Mouse (Mus musculus) E14TG2a.4 (cell line): ENCODE results near the gene Srxn1.

Source experiments
- H3K27me3 ChIP-seq: 2 replicates; pipeline ENCODE4 v1.6.1; 2014; ENCODE audit warnings: low read length, control low read depth; ENCODE audit not compliant: insufficient read depth
- H3K36me3 ChIP-seq: 2 replicates; pipeline ENCODE4 v1.6.1; 2014; ENCODE audit warnings: low read length, control low read depth; ENCODE audit not compliant: insufficient read depth
- H3K4me1 ChIP-seq: replicated peaks from 2 replicates; pipeline ENCODE4 v1.6.1; 2014; ENCODE audit warnings: low read depth, low read length, control low read depth
- H3K4me3 ChIP-seq: replicated peaks from 2 replicates; pipeline ENCODE4 v1.5.1; 2014; ENCODE audit warnings: mild to moderate bottlenecking, low read length
- H3K9me3 ChIP-seq: 2 replicates; pipeline ENCODE4 v1.6.1; 2014; ENCODE audit warnings: low read length, control low read depth
- CTCF ChIP-seq: conservative IDR thresholded peaks from 2 replicates; pipeline ENCODE4 v1.5.1; 2014; ENCODE audit warnings: low read length
- NANOG ChIP-seq: IDR thresholded peaks from 2 replicates; pipeline ENCODE4 v1.6.1; 2014; ENCODE audit warnings: borderline replicate concordance, low read length, mixed read lengths
- POU5F1 ChIP-seq: IDR thresholded peaks from 2 replicates; pipeline ENCODE4 v1.6.1; 2014; ENCODE audit warnings: low read length, borderline replicate concordance

Srxn1 gene

GRCm38 (mm10) chr2:152093356-152093792 is 11.9 kb upstream of the Srxn1 start:
- TF ChIP-seq POU5F1 (no peak), CTCF (no peak), NANOG (no peak)
- Histone ChIP-seq H3K36me3 (peaks cover 12% of the 10 kb centered on the region; the same call in 1 of the 2 replicates), H3K4me3 (peak overlapping the region; percentile 82), H3K9me3 (no peaks in the 10 kb centered on the region), H3K27me3 (peaks cover 18% of the 10 kb centered on the region), H3K4me1 (peaks cover 82% of the 10 kb centered on the region)

DNA sequence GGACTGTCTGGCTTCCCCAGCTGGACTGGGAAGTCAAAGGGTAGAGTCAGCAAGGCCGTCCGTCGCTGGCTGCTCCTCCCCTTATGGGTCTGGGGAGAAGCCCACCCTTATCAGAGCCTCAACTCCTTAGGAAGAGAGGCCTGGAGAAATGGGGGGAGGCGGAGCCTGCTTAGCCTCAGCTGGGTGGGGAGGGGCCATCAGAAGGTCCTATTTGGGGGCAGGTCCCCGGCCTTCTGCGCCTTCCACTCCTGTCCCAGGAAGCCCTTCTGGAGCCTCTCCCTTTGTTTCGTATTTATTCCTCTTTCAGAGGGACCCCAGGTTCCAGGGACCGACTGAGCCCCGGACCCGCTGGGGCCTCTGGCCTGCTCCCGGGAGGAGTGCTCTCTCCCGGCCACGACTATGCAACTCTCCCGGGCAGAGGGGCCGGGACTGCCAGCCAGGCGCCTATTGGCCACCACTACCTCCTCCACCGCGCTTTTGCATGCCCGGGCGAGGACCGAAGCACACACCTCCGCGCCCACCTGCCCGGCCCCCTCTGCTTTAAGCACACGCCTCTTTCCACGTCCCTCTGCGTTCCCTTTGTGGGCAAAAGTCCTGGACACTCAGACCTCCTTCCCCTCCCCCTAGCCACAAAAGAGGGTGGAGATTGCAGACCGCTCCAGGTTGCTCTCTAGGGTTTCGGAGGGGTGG is 10.3 kb upstream of the Srxn1 start:
- peaks cover 87% of the 10 kb centered on the region for H3K4me1 ChIP-seq

DNA sequence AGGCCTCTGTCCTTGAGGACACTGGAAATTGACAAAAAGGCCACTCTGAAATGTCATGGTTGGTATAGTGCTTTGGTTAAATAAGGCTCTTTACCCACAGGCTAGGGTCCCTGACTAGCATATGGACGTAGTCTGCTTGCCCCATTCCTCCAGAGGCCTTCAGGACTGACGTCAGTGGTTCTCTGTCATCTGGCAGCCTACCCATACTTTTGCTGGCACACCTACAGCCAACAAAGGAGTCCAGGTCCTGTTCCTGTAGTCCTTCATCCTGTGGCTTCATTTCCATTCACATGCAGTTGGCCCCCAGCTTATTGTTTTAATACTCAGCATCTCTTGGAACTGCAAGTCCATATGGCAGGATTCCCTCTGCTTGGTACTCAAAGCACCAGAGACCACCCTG is 8.4 kb upstream of the Srxn1 start:
- peaks cover 27% of the 10 kb centered on the region for H3K27me3 ChIP-seq
- TF ChIP-seq CTCF (no peak), NANOG (no peak), POU5F1 (no peak)

More for the DNA sequence above, 10.3 kb upstream of the Srxn1 start:
- Histone ChIP-seq H3K9me3 (no peaks in the 10 kb centered on the region), H3K4me3 (peak overlapping the region; percentile 82), H3K27me3 (peaks cover 21% of the 10 kb centered on the region), H3K36me3 (peaks cover 12% of the 10 kb centered on the region; the same call in 1 of the 2 replicates)
- TF ChIP-seq NANOG = no peak
- TF ChIP-seq POU5F1 = no peak
- no peak for TF ChIP-seq CTCF

DNA sequence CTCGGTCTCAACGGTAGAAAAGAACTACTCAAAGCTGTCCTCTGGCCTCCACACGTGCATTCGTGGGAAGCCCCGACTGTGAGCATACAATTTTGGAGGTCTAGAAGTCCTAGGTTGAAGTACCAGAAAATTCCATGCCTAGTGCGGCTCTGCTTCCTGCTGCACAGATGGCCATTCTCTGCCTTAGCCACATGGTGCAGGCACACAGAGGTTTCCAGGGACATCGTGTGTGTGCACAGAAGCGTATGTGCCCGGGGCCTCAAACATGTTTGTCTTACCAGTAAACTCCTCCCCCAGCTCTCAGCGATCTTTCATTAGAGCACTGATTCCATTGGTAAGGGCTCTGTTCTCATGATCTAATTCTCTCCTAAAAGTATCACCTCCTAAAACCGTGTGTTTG is 7.4 kb upstream of the Srxn1 start:
- peaks cover 26% of the 10 kb centered on the region for H3K27me3 ChIP-seq
- peaks cover 84% of the 10 kb centered on the region for H3K4me1 ChIP-seq
- TF ChIP-seq NANOG (no peak), CTCF (no peak), POU5F1 (no peak)
- H3K4me3 ChIP-seq = no peak overlapping the region; the same call in 1 of the 2 replicates
- H3K36me3 ChIP-seq = no peaks in the 10 kb centered on the region
- no peaks in the 10 kb centered on the region for H3K9me3 ChIP-seq

More for the DNA sequence above, 8.4 kb upstream of the Srxn1 start:
- H3K4me3 ChIP-seq = 0 out of 2 replicates have a peak overlapping the region, but pooled peaks have one; percentile 23
- H3K9me3 ChIP-seq = no peaks in the 10 kb centered on the region
- H3K36me3 ChIP-seq = no peaks in the 10 kb centered on the region
- H3K4me1 ChIP-seq = peaks cover 85% of the 10 kb centered on the region

DNA sequence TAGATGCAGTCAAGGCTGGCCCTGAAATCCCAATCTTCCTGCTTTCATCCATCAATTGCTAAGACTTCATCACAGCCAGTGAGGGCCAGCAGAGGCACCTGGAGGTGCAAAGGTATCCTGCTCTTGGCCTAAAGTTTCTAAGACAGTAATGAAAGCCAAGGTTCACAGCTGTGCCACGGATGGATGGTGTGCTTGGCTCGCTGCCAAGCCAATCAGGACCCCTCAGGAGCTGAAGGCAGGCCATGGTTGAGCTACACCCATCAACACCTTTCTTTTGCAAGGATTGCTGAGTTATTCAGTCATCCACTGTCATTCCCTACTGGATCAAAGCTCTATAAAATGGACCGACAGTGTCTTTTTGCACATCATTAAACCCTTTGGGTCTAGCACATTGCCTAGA is 5.8 kb upstream of the Srxn1 start:
- Histone ChIP-seq H3K36me3 (no peaks in the 10 kb centered on the region), H3K4me1 (peaks cover 76% of the 10 kb centered on the region), H3K9me3 (no peaks in the 10 kb centered on the region), H3K4me3 (no peak overlapping the region), H3K27me3 (peaks cover 23% of the 10 kb centered on the region)
- TF ChIP-seq CTCF (no peak), POU5F1 (no peak), NANOG (no peak)

DNA sequence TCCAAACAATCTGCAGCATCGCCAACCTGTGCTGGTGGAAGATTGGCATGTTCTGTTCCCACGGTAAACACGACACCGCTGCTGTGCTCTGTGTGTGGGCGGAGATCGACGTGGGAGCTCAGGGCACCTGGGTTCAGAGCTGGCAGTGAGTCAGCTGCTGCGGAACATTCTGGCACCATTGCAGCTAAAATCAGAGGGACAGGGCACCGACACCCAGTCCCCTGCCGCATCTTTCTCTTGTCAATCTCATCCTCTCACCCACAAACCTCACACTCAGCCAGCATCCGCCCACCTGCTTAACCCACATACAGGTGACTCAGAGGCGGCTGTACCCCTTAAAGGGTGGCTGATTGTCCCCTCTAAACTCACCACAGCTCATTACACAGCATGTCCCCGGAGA is 3.6 kb upstream of the Srxn1 start:
- H3K4me3 ChIP-seq = no peak overlapping the region; the same call in 1 of the 2 replicates
- H3K9me3 ChIP-seq = no peaks in the 10 kb centered on the region
- 0 out of 2 replicates have a peak, but pooled peaks cover 4% of the 10 kb centered on the region for H3K36me3 ChIP-seq
- peaks cover 28% of the 10 kb centered on the region for H3K27me3 ChIP-seq
- peaks cover 72% of the 10 kb centered on the region for H3K4me1 ChIP-seq
- TF ChIP-seq NANOG = no peak
- TF ChIP-seq POU5F1 = no peak
- no peak for TF ChIP-seq CTCF

- peaks cover under 1% of the 10 kb centered on the region for H3K9me3 ChIP-seq
- H3K4me1 ChIP-seq = peaks cover 69% of the 10 kb centered on the region
- no peak for TF ChIP-seq CTCF
- no peak for TF ChIP-seq NANOG
- no peak for TF ChIP-seq POU5F1
- H3K27me3 ChIP-seq = peaks cover 28% of the 10 kb centered on the region
- peaks cover 9% of the 10 kb centered on the region for H3K36me3 ChIP-seq
- H3K4me3 ChIP-seq = no peak overlapping the region
Measured at GRCm38 (mm10) chr2:152102369-152102768, 2.9 kb upstream of the Srxn1 start.

DNA sequence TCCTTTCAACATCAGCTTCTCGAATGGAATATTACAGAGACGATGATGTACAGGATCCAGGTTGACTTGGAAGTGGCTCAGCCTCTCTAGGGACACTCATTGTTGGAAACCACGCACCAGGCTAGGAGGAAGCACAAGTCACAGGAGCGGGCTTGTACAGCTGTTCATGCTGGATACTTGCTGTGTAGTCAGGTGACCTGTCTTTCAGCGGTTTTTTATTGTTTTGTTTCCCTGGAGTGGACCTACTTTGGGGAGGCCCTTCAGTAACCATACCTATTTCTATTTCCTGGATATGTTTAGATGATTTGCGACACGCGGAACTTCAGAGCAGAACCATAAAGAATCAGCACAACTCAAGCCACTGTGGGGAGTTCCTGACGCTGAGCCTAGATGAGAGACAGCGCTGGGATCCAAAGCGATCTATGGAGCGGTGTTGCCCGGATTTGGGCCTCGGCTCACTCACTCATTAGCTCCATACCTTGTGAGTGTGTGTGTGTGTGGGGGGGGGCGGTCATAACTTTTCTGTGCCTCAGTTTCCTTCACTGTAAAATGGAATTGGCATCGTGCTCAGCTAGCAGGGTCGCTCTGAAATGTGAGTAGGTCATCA is 502 bp upstream of the Srxn1 start:
- H3K36me3 ChIP-seq = peaks cover 34% of the 10 kb centered on the region
- peak overlapping the region; percentile 89 for H3K4me3 ChIP-seq
- TF ChIP-seq NANOG = no peak
- no peak for TF ChIP-seq POU5F1
- no peak for TF ChIP-seq CTCF
- peaks cover 7% of the 10 kb centered on the region for H3K9me3 ChIP-seq
- peaks cover 57% of the 10 kb centered on the region for H3K4me1 ChIP-seq
- H3K27me3 ChIP-seq = peaks cover 23% of the 10 kb centered on the region

DNA sequence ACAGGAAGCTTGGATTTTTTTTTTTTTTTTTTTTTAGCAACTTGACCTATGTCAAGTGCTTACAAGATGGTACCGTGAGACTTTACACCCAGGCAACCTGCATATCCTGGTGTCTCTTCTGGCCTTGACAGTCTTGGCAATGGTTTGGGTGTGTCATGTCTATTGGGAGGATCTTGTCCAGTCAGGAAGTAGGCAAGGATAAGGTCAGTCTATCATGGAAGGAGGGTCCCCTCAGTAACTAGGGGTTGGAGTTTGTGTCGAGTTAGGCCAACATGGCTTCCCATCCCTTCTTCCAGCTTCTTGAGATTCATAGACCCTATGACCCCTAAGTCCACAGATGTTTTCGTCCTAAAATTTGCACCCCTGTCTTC is 894 bp downstream of the Srxn1 start:
- peaks cover 46% of the 10 kb centered on the region for H3K36me3 ChIP-seq
- H3K4me1 ChIP-seq = peaks cover 47% of the 10 kb centered on the region
- peaks cover 23% of the 10 kb centered on the region for H3K27me3 ChIP-seq
- H3K9me3 ChIP-seq = peaks cover 7% of the 10 kb centered on the region
- peak overlapping the region; percentile 89 for H3K4me3 ChIP-seq
- TF ChIP-seq NANOG (no peak), POU5F1 (no peak), CTCF (no peak)
